Mouse (Mus musculus) spleen, postnatal 4 days (tissue): ENCODE measurements at regions not wholly inside any gene's neighbourhood (a gene's known extent, or its start where the extent isn't known, plus 50 kb on each side); places are given as distances from the start of the nearest gene placed in this dataset.

Experiments
- DNase-seq, 2 experiments: peaks; one replicate each; pipeline ENCODE4 v3.0.0; 2022; ENCODE audit warnings: low spot score in 2 of 2

DNA sequence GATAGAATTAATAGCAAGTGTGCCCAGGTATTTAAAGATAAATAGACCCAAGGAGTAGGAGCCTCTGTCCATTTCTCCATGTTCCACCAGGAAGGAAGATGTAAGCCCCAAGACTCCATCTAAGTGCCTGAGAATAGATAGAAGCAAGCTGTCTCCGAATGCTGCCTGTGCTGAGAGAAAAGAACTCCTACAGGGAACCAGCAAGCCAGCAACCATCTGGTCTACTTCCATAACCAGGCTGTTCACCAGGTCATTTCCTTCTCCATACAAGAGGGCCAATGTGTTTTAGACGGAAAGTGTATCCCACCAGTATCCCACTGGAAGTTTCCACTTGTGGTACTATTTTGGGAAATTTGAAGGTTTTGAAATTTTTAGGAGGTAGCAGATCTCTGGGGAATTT, 418.4 kb upstream of the Camk1g start:
- DNase-seq: no peak

DNA sequence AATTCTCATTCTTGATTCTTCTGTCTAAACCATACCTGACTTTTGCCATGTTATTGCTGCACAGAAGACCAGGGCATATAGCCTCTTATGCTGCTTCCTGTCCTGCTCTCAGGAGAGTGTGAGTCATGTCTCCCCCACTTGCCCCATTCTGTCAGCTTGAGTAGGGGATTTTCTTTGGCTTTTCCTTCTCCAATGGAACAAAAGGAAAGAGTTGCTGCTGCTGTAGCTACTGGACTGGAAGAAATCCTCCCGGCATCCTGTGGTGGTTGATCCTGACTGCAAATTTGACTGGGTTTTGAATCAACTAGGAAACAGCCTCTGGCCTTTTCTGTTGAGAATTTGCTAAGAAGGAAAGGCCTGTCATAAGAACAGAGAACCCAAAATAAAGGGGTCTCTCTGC, 417.3 kb upstream of the Camk1g start:
- DNase-seq: no peak

DNA sequence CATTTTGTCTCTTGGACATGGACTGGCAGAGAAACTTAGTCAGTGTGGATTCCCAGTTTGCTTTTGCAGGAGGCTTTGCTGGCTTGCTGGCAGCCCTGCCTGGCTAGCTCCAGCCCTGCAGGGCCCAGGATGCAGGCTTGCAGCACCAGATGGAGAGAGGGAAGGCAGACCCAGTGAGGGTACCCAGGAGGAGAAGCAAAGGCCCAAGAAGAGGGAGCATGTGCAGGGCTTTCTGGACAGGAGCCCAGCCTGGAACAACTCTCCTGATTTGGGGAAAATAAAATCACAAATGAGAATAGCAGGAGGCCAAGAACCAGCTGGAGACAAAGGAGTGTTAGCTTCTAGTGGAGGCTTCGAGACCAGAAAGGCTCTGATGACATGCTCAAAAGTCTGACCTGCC, 414.9 kb upstream of the Camk1g start:
- no peak for DNase-seq

DNA sequence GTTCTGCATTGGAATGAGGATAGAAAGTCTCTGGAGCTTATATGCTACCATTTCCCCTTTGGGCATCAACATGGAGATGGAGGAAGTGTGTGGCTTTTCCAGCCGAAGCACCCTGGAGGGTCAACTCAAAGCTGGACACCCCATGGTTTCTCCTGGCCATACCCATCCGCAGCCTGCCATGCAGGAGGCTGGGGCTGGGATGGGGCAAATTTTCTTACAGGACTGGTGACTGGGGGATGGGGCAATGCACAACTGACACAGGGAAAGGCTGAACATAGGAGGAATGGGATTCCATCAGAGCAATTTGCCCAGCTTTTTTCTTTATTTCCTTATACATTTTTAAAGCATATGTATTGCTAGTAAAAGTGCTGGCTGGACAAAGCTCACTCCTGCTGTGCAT, 414.4 kb upstream of the Camk1g start:
- no peak for DNase-seq

DNA sequence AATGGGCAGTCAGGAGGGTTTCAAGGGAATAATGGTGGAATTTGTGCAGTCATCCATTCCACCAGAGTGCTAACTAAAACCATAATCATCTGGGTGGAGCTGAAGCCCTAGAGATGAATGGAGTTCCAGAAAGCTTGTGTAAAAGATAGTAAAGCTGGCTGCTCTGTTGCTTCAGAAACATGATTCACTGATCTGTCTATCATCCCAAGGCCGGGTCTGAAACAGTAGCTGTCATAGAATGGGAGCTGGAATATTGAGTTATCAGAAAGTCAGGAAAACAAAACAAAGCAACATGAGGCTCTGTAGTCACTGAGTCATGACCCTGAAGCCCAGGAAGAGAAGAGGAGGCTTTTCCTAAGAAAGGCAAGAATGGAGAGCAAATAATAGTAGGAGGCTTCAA, 408.1 kb upstream of the Camk1g start:
- DNase-seq: no peak

DNA sequence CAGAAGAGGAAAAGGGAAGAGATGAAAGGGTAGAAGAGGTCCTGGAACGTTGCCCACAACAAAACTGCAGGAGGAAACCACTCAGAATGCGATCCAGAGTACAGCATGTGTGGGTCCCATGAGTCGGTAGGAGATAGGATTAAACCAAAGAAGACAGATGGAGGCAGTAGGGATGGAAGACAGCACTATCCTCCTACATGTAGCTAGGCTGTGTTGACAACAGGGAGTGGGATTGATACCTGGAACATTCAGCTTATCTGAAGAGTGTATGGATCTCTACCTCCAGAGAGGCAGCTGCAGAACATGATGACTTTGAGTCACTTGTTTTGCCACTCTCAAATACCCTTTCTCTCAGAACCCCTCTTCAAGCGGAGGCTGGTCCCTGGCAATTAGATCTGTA, 399.4 kb upstream of the Camk1g start:
- no peak for DNase-seq

DNA sequence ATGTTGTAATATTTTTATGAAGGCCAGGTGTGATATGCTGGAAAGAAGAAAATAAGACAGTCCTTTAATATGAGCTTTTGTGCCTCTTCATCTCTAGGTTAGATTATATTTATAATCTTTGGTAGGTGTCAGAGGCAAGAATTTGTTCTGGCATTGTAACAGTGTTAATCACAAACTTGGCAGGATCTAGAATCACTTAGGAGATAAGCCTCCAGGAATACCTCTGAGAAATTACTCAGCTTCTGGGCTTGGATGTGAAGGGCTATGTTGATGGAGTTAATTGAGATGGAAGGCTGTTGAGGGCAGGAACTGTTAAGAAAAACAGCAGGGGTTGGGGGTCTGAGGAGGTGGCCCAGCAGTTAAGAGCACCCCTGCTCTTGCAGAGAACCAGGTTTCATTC, 394.0 kb upstream of the Camk1g start:
- no peak for DNase-seq

DNA sequence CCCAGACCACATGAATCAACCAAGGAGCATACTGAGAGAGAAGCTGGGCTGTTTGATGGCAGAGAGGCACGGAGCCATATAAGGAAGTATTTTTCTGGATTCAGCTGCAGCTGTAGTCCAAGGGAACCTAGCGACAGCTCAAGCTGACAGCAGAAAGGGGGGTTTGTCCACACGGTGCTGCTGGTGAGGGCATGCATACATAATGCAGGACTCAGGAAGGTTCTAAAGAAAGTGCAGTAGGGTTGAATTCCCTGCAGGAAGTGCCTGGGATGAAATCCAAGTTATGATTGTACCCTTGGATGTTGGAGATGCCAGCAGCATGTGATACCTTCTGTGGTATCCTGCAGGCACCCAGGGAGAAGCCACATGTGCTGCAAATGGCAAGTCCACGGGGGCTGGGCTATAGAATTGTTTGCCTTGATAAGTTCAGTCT, 381.7 kb upstream of the Camk1g start:
- DNase-seq: no peak

DNA sequence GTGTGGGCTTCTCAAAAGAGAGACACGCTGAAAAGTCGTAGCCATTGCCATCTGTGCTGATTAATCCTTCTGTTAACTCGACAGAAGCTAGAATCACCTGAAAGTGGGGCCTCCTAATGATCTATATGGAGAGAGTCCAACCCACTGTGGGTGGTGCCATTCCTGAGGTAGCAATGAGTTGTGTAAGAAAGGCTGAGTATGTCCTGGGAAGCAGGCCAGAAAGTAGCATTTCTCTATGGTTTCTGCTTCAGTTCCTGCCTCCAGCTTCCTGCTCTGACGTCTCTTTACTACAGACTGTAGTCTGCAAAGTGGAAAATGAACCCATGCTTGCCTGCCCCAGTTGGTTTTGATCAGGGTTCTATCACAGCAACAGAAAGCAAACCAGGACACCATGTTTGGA, 380.8 kb upstream of the Camk1g start:
- no peak for DNase-seq

DNA sequence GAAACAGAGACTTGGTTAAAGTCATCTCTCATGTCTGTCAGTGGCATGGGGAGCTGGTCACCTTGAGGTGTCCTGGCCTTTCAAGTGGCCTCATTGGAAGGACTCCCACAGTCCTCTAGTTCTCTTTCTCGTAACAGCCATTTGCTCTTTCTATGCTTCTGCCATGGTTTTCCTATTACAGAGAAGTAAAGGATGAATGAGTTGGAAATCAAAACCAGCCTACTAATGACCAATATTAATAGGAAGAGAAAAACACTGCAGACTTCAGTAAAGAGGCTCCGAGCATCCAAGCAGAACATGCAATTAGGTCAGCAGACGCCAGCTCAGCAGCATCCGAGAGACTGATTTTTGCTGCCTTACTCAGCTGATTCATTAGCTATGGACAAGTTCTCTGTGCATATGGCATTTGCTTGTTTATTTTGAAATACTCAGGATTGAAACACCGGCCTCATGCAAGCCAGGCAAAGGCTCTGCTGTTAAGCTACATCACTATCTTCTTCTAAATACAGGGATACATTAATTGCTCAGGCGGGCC, 377.4 kb upstream of the Camk1g start:
- DNase-seq: no peak

DNA sequence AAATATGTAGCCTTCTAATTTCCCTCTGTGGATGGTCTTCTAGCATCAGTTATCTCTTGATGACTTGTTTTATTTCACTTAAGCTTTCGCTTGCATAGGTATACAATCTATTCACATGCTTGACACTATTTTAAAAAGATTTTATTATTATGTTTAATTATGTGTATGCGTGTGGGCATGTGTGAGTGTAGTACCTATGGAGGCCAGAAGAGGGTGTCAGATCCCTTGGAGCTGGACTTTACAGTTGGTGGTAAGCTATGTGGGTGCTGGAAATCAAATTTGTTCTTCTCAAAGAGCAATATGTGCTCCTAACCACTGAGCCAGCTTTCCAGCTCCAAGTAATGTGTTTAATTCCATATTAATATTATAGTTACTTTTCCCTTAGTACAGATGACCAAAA, 372.6 kb upstream of the Camk1g start:
- DNase-seq: no peak

DNA sequence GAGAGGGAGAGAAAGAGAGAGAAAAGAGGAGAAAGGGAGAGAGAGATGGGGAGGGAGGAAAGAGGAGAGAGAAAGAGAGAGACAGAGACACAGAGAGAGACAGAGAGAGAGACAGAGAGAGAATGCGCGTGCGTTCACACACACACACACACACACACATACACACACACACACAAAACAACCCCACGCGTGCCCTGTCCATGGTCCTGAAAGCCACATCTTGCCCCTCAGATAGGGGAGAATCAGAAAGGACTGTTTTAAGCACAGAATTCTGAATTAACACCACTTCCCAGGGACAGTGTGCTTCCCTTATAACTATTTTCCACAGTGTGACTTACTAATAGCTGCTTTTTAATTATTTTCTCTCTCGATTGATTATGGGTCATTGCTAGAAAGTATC, 368.7 kb upstream of the Camk1g start:
- no peak for DNase-seq

DNA sequence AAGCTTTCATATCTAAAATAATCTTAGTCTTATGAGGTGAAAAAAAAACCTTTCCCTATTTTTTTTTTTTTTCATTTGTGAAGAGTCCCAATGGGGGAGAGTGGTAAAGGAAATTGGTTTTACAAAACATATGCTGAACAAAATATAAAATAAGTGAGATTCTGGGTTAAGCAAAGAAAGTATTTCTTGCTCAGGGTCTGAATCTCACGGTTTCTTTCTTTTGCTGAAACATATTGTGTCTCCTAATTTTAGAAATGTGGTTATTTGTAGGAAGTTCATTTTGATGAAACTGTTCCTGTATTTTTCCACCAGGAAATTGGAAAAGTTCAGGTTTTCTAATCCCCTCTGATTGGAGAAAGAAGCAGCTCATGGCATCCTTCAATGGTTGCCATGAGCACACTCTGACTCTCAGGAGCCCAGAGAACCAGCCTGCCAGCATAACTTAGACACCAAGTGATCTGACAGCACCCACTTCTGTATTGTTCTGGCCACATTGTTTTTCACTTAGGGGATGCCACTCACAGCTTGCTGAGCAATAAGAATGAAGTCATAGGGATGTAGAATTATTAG, 365.9 kb upstream of the Camk1g start:
- no peak for DNase-seq

DNA sequence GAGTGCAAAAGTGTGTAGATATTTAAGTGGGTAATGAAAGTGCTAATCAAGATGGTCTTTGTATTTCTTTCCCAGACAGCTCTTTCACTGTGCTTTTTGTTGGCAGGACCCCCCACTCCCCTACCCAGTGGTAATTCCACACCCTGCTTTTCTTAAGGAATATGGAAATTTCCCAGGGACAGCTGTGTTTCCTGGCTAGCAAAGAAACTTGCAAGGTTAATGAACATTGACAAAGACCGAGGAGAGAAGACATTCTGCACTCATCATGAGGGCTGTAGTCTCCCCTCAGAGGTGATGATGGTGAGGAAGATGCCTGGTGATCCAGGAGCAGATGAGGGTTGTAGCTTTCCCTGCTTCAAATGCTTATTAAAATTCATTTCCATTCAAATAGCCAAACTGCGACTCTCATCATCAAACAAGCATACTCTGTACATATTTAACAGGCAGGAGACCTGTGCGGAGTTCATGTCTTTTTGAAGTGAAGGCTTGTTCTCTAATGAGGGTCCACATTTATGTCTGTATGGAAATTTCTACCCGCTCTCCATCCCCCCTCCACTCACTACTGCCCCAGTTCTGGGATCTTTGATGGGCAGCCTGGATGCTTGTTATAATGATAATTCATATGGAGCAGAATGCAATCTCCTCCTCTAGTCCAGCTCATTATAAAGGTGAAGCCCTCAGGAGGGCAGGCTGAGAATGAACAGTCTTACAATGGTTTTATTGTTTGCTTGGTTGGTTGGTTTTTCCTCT, 364.1 kb upstream of the Camk1g start:
- no peak for DNase-seq

DNA sequence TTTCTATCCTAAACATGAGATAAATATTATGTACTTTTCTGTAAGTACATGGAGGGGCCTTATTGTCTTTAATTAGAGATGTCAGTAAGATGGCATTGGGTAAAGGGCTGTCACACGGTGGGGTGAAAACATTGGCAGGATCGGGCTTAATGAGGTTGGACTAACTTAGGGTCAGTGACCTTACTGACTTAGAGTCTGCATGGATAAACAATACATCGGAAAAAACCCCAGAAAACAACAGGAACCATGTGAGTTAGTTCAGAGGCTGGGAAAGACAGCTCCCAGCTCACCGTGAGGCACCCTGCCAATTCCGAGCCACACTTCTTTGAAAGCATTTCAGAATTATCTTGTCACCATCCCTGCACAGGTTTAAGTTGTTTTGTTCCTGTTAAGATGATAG, 363.3 kb upstream of the Camk1g start:
- DNase-seq: no peak

DNA sequence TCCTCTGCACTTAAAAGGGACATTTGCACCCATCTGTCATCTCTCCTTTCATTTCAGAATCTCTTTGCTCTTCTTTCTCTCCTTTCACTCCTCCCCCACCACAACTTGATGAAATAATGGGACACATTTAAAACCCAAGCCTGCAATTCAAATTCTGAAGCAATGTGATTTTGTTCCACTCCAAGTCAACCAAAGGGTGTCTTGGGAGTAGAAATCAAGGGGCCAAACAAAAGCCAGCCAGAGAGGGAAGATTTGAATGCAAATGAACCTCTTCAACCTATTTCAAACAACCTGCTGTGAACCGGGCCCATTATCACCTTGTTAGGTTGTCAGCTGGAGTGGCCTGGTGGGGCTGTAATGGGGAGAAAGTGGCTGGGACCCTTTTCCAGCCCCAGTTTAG, 362.0 kb upstream of the Camk1g start:
- no peak for DNase-seq

DNA sequence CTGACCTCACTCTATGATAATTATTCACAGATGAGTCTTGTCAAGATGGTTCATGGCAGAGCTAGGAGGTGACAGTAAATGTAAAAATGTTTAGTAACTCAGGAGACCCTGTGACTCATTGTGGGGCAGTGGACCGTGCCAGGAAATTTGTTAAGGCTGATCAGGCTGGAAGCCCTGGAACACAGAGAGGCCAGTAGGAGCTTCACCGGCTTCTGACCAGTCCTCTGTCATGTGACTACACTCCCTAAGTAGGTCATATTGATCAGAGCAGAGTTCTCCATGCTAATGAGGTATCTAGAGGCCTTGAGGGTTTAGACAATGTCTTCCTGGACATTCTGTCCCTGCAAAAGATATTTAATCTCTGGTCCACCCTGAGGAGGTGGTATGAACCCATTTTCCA, 351.8 kb upstream of the Camk1g start:
- DNase-seq: no peak

DNA sequence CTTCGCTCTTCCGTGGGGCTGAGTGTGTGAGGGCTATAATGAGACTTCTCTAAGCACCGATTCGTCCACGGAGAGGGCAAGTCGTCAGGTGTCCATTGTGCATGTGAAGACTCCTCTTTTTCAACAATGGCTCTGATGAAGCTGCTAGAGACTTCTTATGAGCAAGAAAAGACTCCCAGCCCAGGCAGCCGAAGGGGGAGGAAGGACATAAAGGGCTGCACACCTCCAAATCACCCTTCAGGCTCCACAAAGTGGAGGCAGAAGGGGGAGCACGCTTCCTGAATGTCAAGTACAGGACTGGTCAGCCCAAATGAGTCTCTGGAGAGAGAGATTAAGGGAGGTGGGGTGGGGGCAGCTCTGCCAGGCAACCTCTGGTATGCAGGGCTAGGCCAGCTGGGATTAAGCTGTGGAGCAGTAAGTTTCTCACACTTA, 350.3 kb upstream of the Camk1g start:
- no peak for DNase-seq

DNA sequence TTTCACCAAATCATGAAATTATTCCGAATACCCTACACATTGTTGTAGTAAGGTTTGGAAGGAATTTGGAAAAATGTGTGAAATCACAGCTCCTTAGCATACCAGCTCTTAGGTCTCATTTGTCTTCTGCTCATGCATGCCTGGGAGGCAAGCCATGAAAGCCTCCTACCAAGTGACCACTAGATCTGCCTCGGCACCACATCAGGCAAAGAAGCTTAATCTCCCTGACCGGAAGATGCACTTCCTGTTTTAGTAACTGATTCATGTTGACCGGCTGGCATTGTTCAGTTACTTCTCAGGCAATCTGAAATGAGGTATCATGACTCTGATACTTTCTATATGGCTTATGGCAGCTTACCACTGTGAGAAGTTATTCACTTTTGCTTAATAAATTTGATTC, 345.2 kb upstream of the Camk1g start:
- no peak for DNase-seq

DNA sequence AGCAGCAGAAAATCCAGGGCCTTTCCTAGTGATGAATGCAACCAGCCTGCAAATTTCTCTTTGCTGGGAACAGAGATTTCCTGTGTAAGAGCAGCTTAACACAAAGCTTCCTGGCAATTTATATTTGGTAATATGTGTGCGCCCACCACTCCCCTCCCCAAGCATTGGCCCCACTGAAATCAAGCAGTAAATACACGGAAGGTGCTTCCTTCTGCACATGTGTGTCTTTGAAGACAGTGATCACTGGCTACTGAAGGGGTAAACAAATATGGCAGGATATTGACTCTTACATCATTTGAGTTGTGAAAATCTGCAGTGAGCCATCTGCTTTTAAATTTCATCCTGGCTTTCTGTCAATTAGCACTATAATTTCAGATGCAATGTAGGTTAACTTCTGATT, 344.5 kb upstream of the Camk1g start:
- no peak for DNase-seq

DNA sequence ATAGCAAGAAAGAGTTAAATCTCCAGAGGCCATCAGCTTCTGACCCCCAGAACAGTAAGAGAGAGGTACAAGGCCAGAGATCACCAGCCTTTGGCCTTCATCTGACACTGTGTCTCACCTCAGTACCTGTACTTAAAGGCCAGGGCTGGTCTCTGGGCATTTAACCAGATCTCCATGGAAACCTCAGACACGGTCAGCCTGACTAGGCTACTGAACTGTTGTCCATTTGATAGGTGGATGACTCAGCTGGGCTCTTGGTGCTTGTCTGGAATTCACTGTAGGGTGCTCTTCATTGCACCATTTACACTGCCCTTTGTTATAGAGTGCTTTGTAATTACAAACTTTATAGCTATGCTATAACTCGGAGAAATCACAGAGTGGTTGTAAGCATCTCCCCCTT, 335.1 kb upstream of the Camk1g start:
- no peak for DNase-seq

DNA sequence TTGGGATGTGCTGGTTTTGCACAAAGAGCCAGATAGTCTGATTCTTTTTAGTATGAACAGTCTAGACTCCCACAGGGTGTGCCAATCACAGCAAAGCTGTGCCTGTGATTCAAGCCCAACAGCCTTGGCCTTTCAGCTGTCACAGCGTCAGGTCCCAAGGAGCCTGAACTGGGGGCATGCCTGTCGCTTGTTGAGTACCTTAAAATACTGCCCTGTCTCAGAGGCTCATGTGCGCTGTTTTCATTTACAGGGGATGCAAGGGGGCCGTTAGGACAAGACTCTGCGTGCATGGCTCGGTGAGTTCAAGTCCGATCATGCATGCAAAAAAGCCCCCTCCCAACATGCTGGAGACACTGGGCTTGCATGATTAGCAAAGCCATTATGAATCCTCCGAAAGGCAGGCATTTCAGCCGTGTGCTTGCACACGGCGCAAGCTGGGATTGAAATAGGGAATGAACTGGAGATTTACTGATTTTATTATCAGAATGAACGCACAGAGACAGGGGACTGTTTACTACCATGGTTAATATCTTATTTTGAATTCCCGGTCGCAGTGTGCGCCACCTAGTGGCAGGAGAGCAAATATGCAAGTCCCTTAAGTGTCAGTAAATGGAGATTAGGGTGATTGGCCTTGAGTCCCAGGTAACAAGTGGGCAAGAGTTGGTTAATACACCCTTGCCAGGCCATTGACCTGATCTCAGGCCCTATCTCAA, 332.8 kb upstream of the Camk1g start:
- peak; percentile 16 to 69 for DNase-seq

DNA sequence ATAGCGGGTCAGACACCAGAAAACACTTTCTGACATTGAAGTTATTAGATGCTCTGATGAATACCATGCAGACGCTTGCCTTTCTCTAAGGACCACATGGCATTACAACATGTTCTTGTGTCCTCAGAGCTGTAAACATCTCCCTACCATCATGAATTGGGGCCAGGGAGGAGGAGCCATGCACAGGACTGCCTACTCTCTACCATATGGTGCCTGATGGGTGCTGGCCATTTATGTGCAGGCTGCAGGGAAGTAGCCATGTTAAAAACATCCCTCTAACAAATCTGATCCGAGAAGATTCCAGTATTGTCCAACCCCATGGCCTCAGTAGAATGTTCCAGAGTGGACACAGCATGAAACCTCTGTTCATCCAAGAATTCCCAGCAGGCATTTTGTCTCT, 330.1 kb upstream of the Camk1g start:
- no peak for DNase-seq
